ENCODE assay signal across 20 mouse cellular contexts in genomic region chr11:60864916-60865315, GRCm38 (mm10). TPM values are rescaled to one million over a fixed set of nuclear protein-coding genes. Genes with fewer than 3 reads are reported as not detected.
DNase-seq lines count a peak whose midpoint lies in the region; ATAC-seq and TF ChIP-seq lines count a peak whose summit lies in the region.
"Had no signal": no experiment of that assay in that cellular context is flagged by ENCODE, and none has a peak within 500 bp of the region (broad histone marks: within the 10 kb centered on the region; RNA-seq: fewer than 3 reads in every experiment).

No protein-coding gene starts in this region.

- no peak for TF ChIP-seq CTCF in lung, postnatal 0 days (IDR thresholded peaks at IDR 0.05)

- H3K4me2 ChIP-seq in lung, postnatal 0 days (replicated peaks; ENCODE audit: low read depth, low read length): no peak overlapping the region
- H3K4me2 ChIP-seq: embryonic facial prominence, embryonic 13.5 days; liver, embryonic 11.5 days; lung, embryonic 14.5 days; midbrain, embryonic 12.5 days had no signal

- H3K27ac ChIP-seq in lung, postnatal 0 days (ENCODE audit: low read length): no peak overlapping the region
- H3K27ac ChIP-seq: embryonic facial prominence, embryonic 13.5 days; macrophage; midbrain, embryonic 12.5 days had no signal

- H3K4me1 ChIP-seq in lung, postnatal 0 days (ENCODE audit: insufficient read depth, low read depth, low read length): peaks cover 5% of the 10 kb centered on the region; the same call in 1 of the 2 replicates

- peaks cover 5% of the 10 kb centered on the region; the same call in 1 of the 2 replicates for H3K36me3 ChIP-seq in lung, postnatal 0 days (ENCODE audit: insufficient read depth, low read length)

- H3K9ac ChIP-seq in lung, postnatal 0 days (replicated peaks; ENCODE audit: low read depth): no peak overlapping the region
- H3K9ac ChIP-seq: embryonic facial prominence, embryonic 13.5 days; forebrain, postnatal 0 days; lung, embryonic 14.5 days; midbrain, embryonic 12.5 days had no signal

- 84% methylated on average over 14 of the region's 14 CpGs for WGBS in lung, postnatal 0 days

- intact Hi-C loops in heart, postnatal 10 days (cut with DNase I): no loop called here

- H3K4me3 ChIP-seq in lung, postnatal 0 days (ENCODE audit: low read depth, low read length): no peak overlapping the region
- H3K4me3 ChIP-seq: embryonic facial prominence, embryonic 13.5 days; midbrain, embryonic 12.5 days had no signal

- H3K9me3 ChIP-seq in lung, postnatal 0 days (ENCODE audit: low read length): no peaks in the 10 kb centered on the region
- H3K9me3 ChIP-seq: embryonic facial prominence, embryonic 13.5 days; midbrain, embryonic 12.5 days had no signal

- TF ChIP-seq EP300 in lung, postnatal 0 days (IDR thresholded peaks at IDR 0.05): no peak

- DNase-seq in cerebellum, postnatal 10 days: peak; percentile 16 to 26
- DNase-seq in cerebellum, adult 18-20 months: no peak
- DNase-seq in urinary bladder, postnatal 36 days (ENCODE audit: low spot score in 2 of 2): peak; percentile 7 to 28
- no peak for DNase-seq in urinary bladder, postnatal 4 days (ENCODE audit: low spot score in 2 of 2)
- peak; percentile 70 to 72 for DNase-seq in heart, postnatal 10 days
- DNase-seq in left cerebral cortex, adult 11 months (ENCODE audit: low spot score): no peak
- no peak for DNase-seq in lung, postnatal 0 days (ENCODE audit: low spot score)
- DNase-seq in spleen, postnatal 14 days (ENCODE audit: low spot score in 2 of 2): no peak
- DNase-seq: cerebellum, adult 9-10 months; forebrain, postnatal 0 days; kidney, adult 2 months; kidney, postnatal 36 days; layer of hippocampus, adult 9-11 months; lung, embryonic 14.5 days; right cerebral cortex, postnatal 14 days; thymus, postnatal 4 days had no signal

- no peak for ATAC-seq in lung, postnatal 0 days
- ATAC-seq: forebrain, postnatal 0 days had no signal

- no peaks in the 10 kb centered on the region for H3K27me3 ChIP-seq in lung, postnatal 0 days (replicated peaks; ENCODE audit: insufficient read depth, low read length)
- H3K27me3 ChIP-seq: embryonic facial prominence, embryonic 13.5 days; midbrain, embryonic 12.5 days had no signal

RNA-seq across cellular contexts. Expression of gene Tmem11, which starts 14.2 kb away (rescaled TPM):
- 10 to 100 TPM; 37.2 to 38.3 TPM for total RNA-seq in heart, postnatal 10 days (2021)
- 45.3 and 48.4 TPM in 2 replicates for polyA plus RNA-seq in lung, postnatal 0 days (2015; fragmentation: Nextera tagmentation; extraction: Ambion mirVana)

RNA-seq across cellular contexts. Expression of gene Dhrs7b, which starts 34.5 kb away (rescaled TPM):
- total RNA-seq in heart, postnatal 10 days (2021): 10 to 100 TPM; 18.9 to 21.1 TPM
- polyA plus RNA-seq in lung, postnatal 0 days (2015; fragmentation: Nextera tagmentation; extraction: Ambion mirVana): 24.2 and 28.7 TPM in 2 replicates

RNA-seq across cellular contexts. Expression of gene Natd1, which starts 49.6 kb away (rescaled TPM):
- total RNA-seq in heart, postnatal 10 days (2021): 10 to 100 TPM; 18.1 to 24.2 TPM
- 17.0 and 19.1 TPM in 2 replicates for polyA plus RNA-seq in lung, postnatal 0 days (2015; fragmentation: Nextera tagmentation; extraction: Ambion mirVana)

RNA-seq across cellular contexts. Expression of gene Shmt1, which starts 53.4 kb away (rescaled TPM):
- total RNA-seq in heart, postnatal 10 days (2021): 10 to 100 TPM; 19.9 to 22.4 TPM
- 14.4 and 18.4 TPM in 2 replicates for polyA plus RNA-seq in lung, postnatal 0 days (2015; fragmentation: Nextera tagmentation; extraction: Ambion mirVana)

Comparison
In these comparisons a context has a peak if more than half of its experiments do, and no peak if none do; other contexts are left out.
1. DNase-seq: peak in cerebellum, postnatal 10 days (2 of 2), urinary bladder, postnatal 36 days (2 of 2) and heart, postnatal 10 days (2 of 2); none in cerebellum, adult 18-20 months (0 of 2), urinary bladder, postnatal 4 days (0 of 2), left cerebral cortex, adult 11 months (single experiment), lung, postnatal 0 days (single experiment) and spleen, postnatal 14 days (0 of 2).